Mouse (Mus musculus) thymus, adult 2 months (tissue): Measurements from ENCODE around the gene Anapc2. TPM values are rescaled to one million over a fixed set of nuclear protein-coding genes. Genes with fewer than 3 reads are reported as not detected.

Experiments
- DNase-seq: peaks from one replicate; pipeline ENCODE4 v3.0.0; 2021
- H3K27ac ChIP-seq: fragments of 200-500 bp; 2 replicates; pipeline ENCODE4 v1.5.1; 2012; ENCODE audit warnings: low read length, control low read depth; ENCODE audit not compliant: control insufficient read depth, insufficient read depth
- H3K27me3 ChIP-seq: fragments of 200-500 bp; 2 replicates; pipeline ENCODE4 v1.6.1; 2012; ENCODE audit warnings: mild to moderate bottlenecking, low read length, moderate library complexity, mixed read lengths; ENCODE audit not compliant: control insufficient read depth, insufficient read depth
- H3K36me3 ChIP-seq: fragments of 200-500 bp; 2 replicates; pipeline ENCODE4 v1.6.1; 2012; ENCODE audit warnings: mild to moderate bottlenecking, low read length, moderate library complexity; ENCODE audit not compliant: control insufficient read depth, insufficient read depth
- H3K4me1 ChIP-seq: fragments of 200-500 bp; replicated peaks from 2 replicates; pipeline ENCODE4 v1.6.1; 2012; ENCODE audit warnings: low read length; ENCODE audit not compliant: control insufficient read depth, insufficient read depth
- H3K4me3 ChIP-seq: fragments of 200-500 bp; 2 replicates; pipeline ENCODE4 v1.5.1; 2012; ENCODE audit warnings: mild to moderate bottlenecking, low read length, control low read depth, moderate library complexity; ENCODE audit not compliant: control insufficient read depth, insufficient read depth
- CTCF ChIP-seq: fragments of 200-500 bp; IDR thresholded peaks from 2 replicates; pipeline ENCODE4 v1.5.1; 2012; ENCODE audit warnings: mild to moderate bottlenecking, control low read depth, low read length, moderate library complexity, borderline replicate concordance; ENCODE audit not compliant: control insufficient read depth, poor library complexity, insufficient read depth; ENCODE audit errors: extremely low read depth
- POLR2A ChIP-seq: fragments of 200-500 bp; IDR thresholded peaks from 2 replicates; pipeline ENCODE4 v1.6.1; 2012; ENCODE audit warnings: mild to moderate bottlenecking, low read length, control low read depth, moderate library complexity; ENCODE audit not compliant: control insufficient read depth, poor library complexity, insufficient read depth; ENCODE audit errors: extremely low read depth
- WGBS: fragments of 180-500 bp; shearing (Covaris S2); methylation state at CpG from one replicate; pipeline ENCODE4 v1.1.7; 2018; 5-methylcytosine and 5-hydroxymethylcytosine counted together
- polyA plus RNA-seq: library from polyadenylated mRNA; depleted of rRNA; stranded (reverse); fragments of >200 nt; gene quantifications from 2 replicates; pipeline ENCODE4 v1.2.3, GENCODE M21; 2012

Gene Anapc2
- polyA plus RNA-seq, 1 experiment, result 144 TPM

DNA sequence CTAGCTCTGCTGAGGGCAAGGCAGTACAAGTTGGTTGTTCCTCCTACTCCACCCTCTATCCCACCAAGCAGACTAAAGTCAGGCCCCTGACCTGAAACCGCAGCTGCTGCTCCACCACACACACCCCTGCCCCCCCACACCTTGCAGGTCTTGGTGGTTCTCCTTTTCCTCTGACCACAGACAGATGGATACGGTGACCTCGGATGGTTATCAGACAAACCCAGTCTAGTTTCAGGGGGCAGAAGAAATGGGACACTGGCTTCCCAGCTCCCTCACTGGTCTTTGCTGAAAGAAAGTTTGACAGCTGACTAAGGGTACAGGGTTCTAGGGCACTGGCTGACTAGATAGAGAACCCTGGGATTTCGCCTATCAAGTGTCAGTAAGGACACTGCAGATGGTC is 38.9 kb upstream of the Anapc2 start:
- no peaks in the 10 kb centered on the region; the same call in 1 of the 2 replicates for H3K27me3 ChIP-seq
- H3K4me1 ChIP-seq, result peaks cover 5% of the 10 kb centered on the region
- TF ChIP-seq CTCF, result no peak
- TF ChIP-seq POLR2A, result no peak
- no peak for DNase-seq
- no peaks in the 10 kb centered on the region for H3K36me3 ChIP-seq
- H3K4me3 ChIP-seq, result no peak overlapping the region
- H3K27ac ChIP-seq, result no peak overlapping the region
- 16% methylated on average over 4 of the region's 4 CpGs for WGBS

DNA sequence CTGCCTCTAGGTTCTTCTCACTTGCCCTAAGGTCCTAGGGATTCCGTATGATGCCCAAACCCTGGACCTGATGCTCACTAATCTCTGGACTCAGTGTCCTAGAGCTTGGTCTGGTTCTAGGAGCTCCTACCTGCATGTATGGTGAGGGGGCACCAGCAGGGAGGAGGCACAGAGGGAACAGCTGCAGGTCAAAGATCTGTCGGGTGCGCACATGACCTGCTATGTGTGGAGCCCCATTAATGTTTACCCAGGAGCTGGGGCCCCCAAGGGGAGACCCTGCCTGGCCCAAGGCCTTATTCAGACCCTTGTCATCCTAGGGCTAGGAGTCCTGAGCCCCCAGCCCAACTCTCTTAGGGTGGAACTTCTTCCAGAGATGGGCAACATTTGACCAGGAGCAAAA is 38.2 kb upstream of the Anapc2 start, which contains the start of gene Slc34a3:
Gene Slc34a3 (minus strand): TSS at position 315 of the 400 bp plus-strand sequence.
- Histone ChIP-seq H3K4me1 (peaks cover 1% of the 10 kb centered on the region; the same call in 1 of the 2 replicates), H3K27me3 (no peaks in the 10 kb centered on the region; the same call in 1 of the 2 replicates), H3K36me3 (no peaks in the 10 kb centered on the region), H3K4me3 (no peak within 1 kb of the TSS), H3K27ac (no peak within 1 kb of the TSS)
- 53% methylated on average over 3 of the region's 3 CpGs for WGBS
- no peak for TF ChIP-seq POLR2A
- no peak for TF ChIP-seq CTCF
- no peak for DNase-seq

DNA sequence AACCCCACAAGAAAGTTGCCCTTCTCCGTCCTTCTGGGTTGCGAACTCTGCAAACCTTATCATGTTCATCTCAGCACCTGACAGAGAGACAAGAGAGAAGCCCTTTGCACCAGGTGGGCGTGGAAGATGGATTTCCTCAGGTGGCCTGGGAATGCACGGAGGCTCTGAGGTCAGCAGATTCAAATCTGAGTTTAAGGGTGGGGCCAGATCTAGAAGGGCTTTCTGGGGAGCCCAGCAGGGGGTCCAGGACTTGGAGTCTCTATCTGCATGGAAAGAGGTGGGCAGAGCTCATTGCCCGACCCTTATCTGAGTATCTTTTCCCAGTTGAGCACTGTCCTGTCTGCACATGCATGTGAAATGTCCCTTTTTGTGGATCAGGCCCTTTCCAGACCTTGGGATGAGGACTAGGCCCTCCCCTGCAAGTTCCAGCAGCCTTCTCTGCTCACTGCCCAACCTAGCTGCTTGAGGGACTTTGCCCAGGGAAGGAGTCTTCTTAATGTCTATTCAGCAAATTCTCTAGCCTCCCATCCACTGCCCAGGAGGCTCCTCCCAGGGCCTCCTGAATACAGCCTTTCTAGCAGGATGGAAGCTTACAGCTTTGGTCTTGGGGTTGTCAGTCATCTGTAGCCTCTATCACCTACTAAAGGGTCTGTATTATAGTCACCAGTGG is 37.6 kb upstream of the Anapc2 start:
- no peak for TF ChIP-seq CTCF
- no peak for TF ChIP-seq POLR2A
- H3K4me1 ChIP-seq, result no peaks in the 10 kb centered on the region
- H3K27ac ChIP-seq, result no peak overlapping the region
- no peak overlapping the region for H3K4me3 ChIP-seq
- no peaks in the 10 kb centered on the region for H3K36me3 ChIP-seq
- H3K27me3 ChIP-seq, result no peaks in the 10 kb centered on the region; the same call in 1 of the 2 replicates
- 35% methylated on average over 5 of the region's 5 CpGs for WGBS
- no peak for DNase-seq

DNA sequence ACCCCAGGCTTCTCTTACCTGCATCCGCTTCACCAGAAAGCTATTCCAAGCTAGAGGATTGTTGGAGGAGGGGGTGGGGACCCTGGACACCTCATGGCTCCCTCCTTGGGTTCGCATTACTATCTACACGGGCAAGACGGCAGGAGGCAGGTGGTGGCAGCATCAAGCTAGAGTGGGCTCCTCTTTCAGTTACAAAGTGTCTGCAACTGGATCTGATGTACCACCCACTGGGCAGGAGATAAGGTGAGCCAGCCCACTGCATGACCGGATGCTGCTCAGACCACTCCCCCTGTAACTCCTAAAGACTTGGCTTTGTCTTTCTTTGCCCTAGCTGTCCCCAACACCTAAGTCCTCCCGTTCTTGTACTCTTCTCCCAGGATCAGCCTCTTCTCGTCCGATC is 35.7 kb upstream of the Anapc2 start, which contains the start of gene Rnf224:
Gene Rnf224 (minus strand): TSS at position 174 of the 400 bp plus-strand sequence.
- Histone ChIP-seq H3K27me3 (peaks cover 3% of the 10 kb centered on the region; the same call in 1 of the 2 replicates), H3K36me3 (no peaks in the 10 kb centered on the region), H3K27ac (no peak within 1 kb of the TSS), H3K4me3 (no peak within 1 kb of the TSS), H3K4me1 (peaks cover 13% of the 10 kb centered on the region)
- no peak for DNase-seq
- TF ChIP-seq POLR2A (no peak), CTCF (no peak)
- WGBS, result 91% methylated on average over 8 of the region's 8 CpGs

DNA sequence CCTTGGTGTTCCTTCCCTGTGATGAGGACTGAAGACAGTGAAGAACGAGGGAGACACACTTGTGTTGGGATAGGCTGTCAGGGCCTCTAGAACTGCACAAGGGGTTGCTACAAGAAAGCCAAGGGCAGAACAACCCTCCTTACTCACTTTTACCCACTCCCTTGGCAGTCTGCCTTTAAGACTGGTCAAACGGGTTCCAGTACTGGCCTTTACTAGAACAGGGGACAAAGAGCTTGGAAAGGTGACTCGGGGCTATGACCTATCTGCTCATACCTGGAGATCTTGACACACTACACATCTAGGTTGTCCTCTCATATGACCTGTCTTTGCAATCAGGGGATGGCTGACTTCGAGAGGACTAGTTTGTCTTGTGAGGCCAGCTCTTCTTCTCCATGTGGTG is 34.8 kb upstream of the Anapc2 start:
- H3K4me1 ChIP-seq, result peaks cover 20% of the 10 kb centered on the region
- H3K27ac ChIP-seq, result no peak overlapping the region
- no peaks in the 10 kb centered on the region for H3K36me3 ChIP-seq
- H3K4me3 ChIP-seq, result no peak overlapping the region
- no peak for DNase-seq
- TF ChIP-seq POLR2A (no peak), CTCF (no peak)
- peaks cover 10% of the 10 kb centered on the region for H3K27me3 ChIP-seq
- WGBS, result 79% methylated on average over 4 of the region's 4 CpGs

DNA sequence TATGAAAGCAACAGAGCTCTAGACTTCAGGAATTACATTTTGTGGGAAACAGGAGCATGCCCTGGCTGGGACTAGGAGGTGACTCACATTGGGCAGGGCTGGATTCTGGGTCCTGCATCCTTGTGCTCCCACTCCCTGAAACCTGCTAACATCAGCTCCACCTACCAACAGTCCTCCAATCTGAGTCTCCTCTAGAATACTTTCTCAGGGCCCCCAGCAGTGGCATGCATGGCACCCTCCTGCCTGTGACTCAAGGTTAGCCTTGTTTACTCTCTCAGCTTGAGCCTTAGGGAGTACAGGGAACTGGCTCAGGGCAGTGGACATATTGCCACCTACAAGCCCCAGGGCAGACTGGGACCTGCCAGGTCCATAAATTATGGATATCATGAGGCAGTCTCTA is 34.2 kb upstream of the Anapc2 start:
- H3K4me3 ChIP-seq, result no peak overlapping the region

More for the DNA sequence above, 34.2 kb upstream of the Anapc2 start:
- Histone ChIP-seq H3K27ac (no peak overlapping the region), H3K36me3 (no peaks in the 10 kb centered on the region), H3K4me1 (peaks cover 20% of the 10 kb centered on the region), H3K27me3 (peaks cover 12% of the 10 kb centered on the region)
- TF ChIP-seq POLR2A (no peak), CTCF (no peak)
- DNase-seq, result no peak
